Mouse (Mus musculus): Measurements from ENCODE around the gene Skint5.
"Not testable (repeated sequence)": the region's sequence is repeated elsewhere in the genome, so short reads cannot be mapped to it uniquely, and the experiment has no call there.

DNA sequence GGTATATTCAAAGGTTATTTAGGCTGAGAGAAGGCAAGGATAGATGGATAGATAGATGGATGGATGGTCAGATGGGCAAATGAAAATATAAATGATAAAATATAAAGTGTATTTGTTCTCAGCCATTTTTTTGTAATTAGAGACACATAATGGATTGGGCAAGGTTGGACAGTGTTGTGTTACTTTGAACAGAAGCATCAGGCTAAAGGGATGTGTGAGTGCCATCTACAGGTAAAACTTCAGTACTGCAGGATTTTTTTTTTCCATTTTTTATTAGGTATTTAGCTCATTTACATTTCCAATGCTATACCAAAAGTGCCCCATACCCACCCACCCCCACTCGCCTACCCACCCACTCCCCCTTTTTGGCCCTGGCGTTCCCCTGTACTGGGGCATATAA, 551.1 kb downstream of the Skint5 start:
- TF ChIP-seq CTCF (IDR thresholded peaks at IDR 0.05; ENCODE audit: low read depth, low read length); POLR2A (IDR thresholded peaks at IDR 0.05; ENCODE audit: insufficient read depth, low read length); EP300 (IDR thresholded peaks at IDR 0.05; ENCODE audit: insufficient read depth, low read depth, low read length): not testable (repeated sequence)
